Mouse (Mus musculus): ENCODE data around the gene Olfr220. TPM values are rescaled to one million over a fixed set of nuclear protein-coding genes. Genes with fewer than 3 reads are reported as not detected.

The Olfr220 gene
- polyA plus RNA-seq, 1 experiment from 2014 or later, result not detected

GRCm38 (mm10) chr1:174466240-174466639, 24.4 kb downstream of the Olfr220 start:
- no peak overlapping the region for H3K27ac ChIP-seq
- 36% methylated on average over 2 of the region's 2 CpGs for WGBS
- DNase-seq (ENCODE audit: low spot score), result peak; percentile 74
- no peak overlapping the region for H3K4me2 ChIP-seq (replicated peaks)
- H3K4me3 ChIP-seq (replicated peaks; ENCODE audit: low read length), result no peak overlapping the region
- H3K27me3 ChIP-seq (ENCODE audit: control insufficient read depth, insufficient read depth, low read length), result no peaks in the 10 kb centered on the region
- no peak for ATAC-seq (ENCODE audit: low FRiP score)
- H3K36me3 ChIP-seq (replicated peaks; ENCODE audit: control insufficient read depth, insufficient read depth), result no peaks in the 10 kb centered on the region
- no peaks in the 10 kb centered on the region for H3K4me1 ChIP-seq (replicated peaks; ENCODE audit: control insufficient read depth, insufficient read depth, low read length)
- no peak overlapping the region for H3K9ac ChIP-seq
- no peaks in the 10 kb centered on the region for H3K9me3 ChIP-seq (ENCODE audit: control insufficient read depth, low read length)

DNA sequence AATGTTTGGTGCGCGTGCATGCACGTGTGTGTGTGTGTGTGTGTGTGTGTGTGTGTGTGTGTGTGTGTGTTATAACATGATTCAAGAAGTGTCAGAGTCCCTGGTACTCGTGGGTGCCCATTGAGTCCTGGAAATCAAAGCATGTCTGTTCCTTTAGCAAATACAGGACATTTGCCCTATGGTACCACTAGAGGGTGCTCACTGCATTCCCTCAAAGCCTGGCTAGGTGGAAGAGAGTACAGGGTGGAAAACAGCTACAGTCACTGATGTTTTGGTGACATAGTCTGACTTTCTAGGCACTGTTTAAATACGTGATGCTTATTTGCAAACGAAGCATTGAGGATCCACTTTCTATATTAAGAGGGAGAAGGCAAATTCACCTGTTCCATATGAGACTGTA, 27.9 kb downstream of the Olfr220 start:
- Histone ChIP-seq H3K27me3 (ENCODE audit: control insufficient read depth, insufficient read depth, low read length) (no peaks in the 10 kb centered on the region), H3K9ac (no peak overlapping the region), H3K4me2 (replicated peaks) (no peak overlapping the region), H3K36me3 (replicated peaks; ENCODE audit: control insufficient read depth, insufficient read depth) (no peaks in the 10 kb centered on the region), H3K27ac (no peak overlapping the region), H3K9me3 (ENCODE audit: control insufficient read depth, low read length) (no peaks in the 10 kb centered on the region), H3K4me1 (replicated peaks; ENCODE audit: control insufficient read depth, insufficient read depth, low read length) (no peaks in the 10 kb centered on the region), H3K4me3 (replicated peaks; ENCODE audit: low read length) (no peak overlapping the region)
- 4% methylated on average over 6 of the region's 6 CpGs for WGBS
- ATAC-seq (ENCODE audit: low FRiP score) (peak; percentile 90), DNase-seq (ENCODE audit: low spot score) (peak; percentile 81)

DNA sequence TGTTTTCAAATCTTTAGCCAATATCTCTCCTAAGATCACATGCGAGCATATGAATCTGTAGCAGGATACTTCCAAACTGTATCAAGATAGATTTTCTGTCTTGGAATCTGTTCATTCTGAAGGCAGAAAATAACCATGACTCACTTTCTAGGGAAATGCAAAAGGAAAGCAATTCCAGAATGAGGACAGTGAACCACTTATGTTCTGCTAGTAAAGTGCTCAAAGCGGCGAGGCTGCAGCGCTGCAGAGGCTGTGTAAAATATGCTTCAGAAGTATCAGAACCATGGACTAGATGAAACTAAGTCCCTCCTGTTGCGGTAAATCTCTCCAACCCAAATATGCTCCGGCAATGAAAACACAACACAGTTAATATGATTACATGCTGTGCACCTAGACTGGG, 40.7 kb downstream of the Olfr220 start:
- Histone ChIP-seq H3K36me3 (replicated peaks; ENCODE audit: control insufficient read depth, insufficient read depth) (no peaks in the 10 kb centered on the region), H3K27ac (no peak overlapping the region), H3K4me3 (replicated peaks; ENCODE audit: low read length) (no peak overlapping the region), H3K9ac (no peak overlapping the region), H3K27me3 (ENCODE audit: control insufficient read depth, insufficient read depth, low read length) (no peaks in the 10 kb centered on the region), H3K9me3 (ENCODE audit: control insufficient read depth, low read length) (no peaks in the 10 kb centered on the region), H3K4me1 (replicated peaks; ENCODE audit: control insufficient read depth, insufficient read depth, low read length) (no peaks in the 10 kb centered on the region), H3K4me2 (replicated peaks) (no peak overlapping the region)
- DNase-seq (ENCODE audit: low spot score) (no peak), ATAC-seq (ENCODE audit: low FRiP score) (no peak)
- 93% methylated on average over 6 of the region's 6 CpGs for WGBS

DNA sequence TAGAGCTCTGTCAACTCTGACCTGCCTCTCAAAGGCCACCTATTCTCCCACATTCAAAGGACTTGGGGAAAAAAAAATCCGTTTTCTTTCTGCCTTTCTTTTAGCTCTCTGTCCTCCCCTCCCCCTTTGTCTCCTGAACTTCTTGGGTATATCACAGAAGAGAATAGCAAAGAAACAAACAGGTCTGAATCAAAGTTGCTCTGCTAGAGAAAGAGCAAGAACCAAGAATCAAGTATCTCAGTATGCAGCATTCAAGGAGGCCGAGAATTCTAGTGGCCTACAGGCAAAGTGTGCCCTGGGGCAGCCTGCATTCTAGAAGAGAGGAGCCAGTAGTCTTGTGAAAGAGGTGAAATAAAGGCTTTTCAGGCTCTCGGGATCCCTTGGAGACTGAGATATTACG, 58.2 kb downstream of the Olfr220 start:
- Histone ChIP-seq H3K4me1 (replicated peaks; ENCODE audit: control insufficient read depth, insufficient read depth, low read length) (peaks cover 18% of the 10 kb centered on the region), H3K4me3 (replicated peaks; ENCODE audit: low read length) (no peak overlapping the region), H3K9me3 (ENCODE audit: control insufficient read depth, low read length) (no peaks in the 10 kb centered on the region), H3K4me2 (replicated peaks) (no peak overlapping the region), H3K36me3 (replicated peaks; ENCODE audit: control insufficient read depth, insufficient read depth) (no peaks in the 10 kb centered on the region), H3K27ac (no peak overlapping the region), H3K9ac (no peak overlapping the region), H3K27me3 (ENCODE audit: control insufficient read depth, insufficient read depth, low read length) (no peaks in the 10 kb centered on the region)
- DNase-seq (ENCODE audit: low spot score), result no peak
- WGBS, result 10% methylated on average over 4 of the region's 4 CpGs
- no peak for ATAC-seq (ENCODE audit: low FRiP score)

Other genes with a start within 250 kb of the Olfr220 start
- gene Olfr419, start 190.0 kb upstream of the Olfr220 start, polyA plus RNA-seq (2014; fragmentation: Nextera tagmentation; extraction: Ambion mirVana), result not detected in 2 replicates
- not detected in 2 replicates for gene Mptx1, start 111.6 kb upstream of the Olfr220 start, polyA plus RNA-seq (2014; fragmentation: Nextera tagmentation; extraction: Ambion mirVana)
- not detected in 2 replicates for gene Olfr417, start 77.0 kb upstream of the Olfr220 start, polyA plus RNA-seq (2014; fragmentation: Nextera tagmentation; extraction: Ambion mirVana)
- gene Olfr248, start 51.0 kb upstream of the Olfr220 start, polyA plus RNA-seq (2014; fragmentation: Nextera tagmentation; extraction: Ambion mirVana), result not detected in 2 replicates
- not detected in 2 replicates for gene Olfr414, start 18.0 kb upstream of the Olfr220 start, polyA plus RNA-seq (2014; fragmentation: Nextera tagmentation; extraction: Ambion mirVana)
- gene Fmn2, start 59.7 kb downstream of the Olfr220 start, polyA plus RNA-seq (2014; fragmentation: Nextera tagmentation; extraction: Ambion mirVana), result 8.3 and 9.6 TPM in 2 replicates